Mouse (Mus musculus): ENCODE results near the gene Ahdc1.

- TF ChIP-seq CTCF (IDR thresholded peaks at IDR 0.05; ENCODE audit: low read depth) = no peak
- no peak for TF ChIP-seq EP300 (IDR thresholded peaks at IDR 0.05; ENCODE audit: low read depth)
These were observed 111.0 kb downstream of the Ahdc1 start for GRCm38 (mm10) chr4:133121974-133122637.

All from liver, embryonic 14.5 days (tissue).